Mouse (Mus musculus): ENCODE measurements around the gene Gmeb1. TPM values are rescaled to one million over a fixed set of nuclear protein-coding genes. Genes with fewer than 3 reads are reported as not detected.
A peak's percentile ranks its signal among the peaks of the same experiment; 100 is the strongest.
"Not testable (repeated sequence)": the region's sequence is repeated elsewhere in the genome, so short reads cannot be mapped to it uniquely, and the experiment has no call there.

Gmeb1 gene
- polyA plus RNA-seq, 1 experiment from 2014 or later = 46.3 TPM

DNA sequence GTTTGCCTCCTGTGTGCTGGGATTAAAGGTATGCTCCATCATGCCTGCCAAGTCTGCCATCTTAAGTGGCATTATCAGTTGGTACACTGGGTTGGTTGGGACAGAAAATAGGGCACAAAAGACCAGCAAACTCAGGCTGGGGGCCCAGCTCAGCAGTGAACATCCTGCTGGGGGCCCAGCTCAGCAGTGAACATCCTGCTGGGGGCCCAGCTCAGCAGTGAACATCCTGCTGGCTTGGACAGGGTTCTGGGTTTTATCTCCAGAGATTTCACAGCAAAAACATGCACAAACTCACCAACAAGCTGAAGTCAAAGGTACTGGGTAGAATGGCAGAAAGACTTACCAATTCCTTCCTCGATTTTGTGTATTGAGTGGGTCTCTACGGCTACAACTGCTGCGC, 15.8 kb downstream of the Gmeb1 start:
- WGBS = 95% methylated on average over 3 of the region's 3 CpGs
- H3K9ac ChIP-seq = no peak overlapping the region
- no peak overlapping the region for H3K4me3 ChIP-seq (replicated peaks)
- no peaks in the 10 kb centered on the region for H3K4me1 ChIP-seq
- no peak for ATAC-seq (ENCODE audit: low FRiP score)
- H3K27me3 ChIP-seq = no peaks in the 10 kb centered on the region
- no peak overlapping the region for H3K27ac ChIP-seq
- no peaks in the 10 kb centered on the region for H3K9me3 ChIP-seq
- H3K4me2 ChIP-seq = no peak overlapping the region
- peaks cover 89% of the 10 kb centered on the region for H3K36me3 ChIP-seq (replicated peaks)

DNA sequence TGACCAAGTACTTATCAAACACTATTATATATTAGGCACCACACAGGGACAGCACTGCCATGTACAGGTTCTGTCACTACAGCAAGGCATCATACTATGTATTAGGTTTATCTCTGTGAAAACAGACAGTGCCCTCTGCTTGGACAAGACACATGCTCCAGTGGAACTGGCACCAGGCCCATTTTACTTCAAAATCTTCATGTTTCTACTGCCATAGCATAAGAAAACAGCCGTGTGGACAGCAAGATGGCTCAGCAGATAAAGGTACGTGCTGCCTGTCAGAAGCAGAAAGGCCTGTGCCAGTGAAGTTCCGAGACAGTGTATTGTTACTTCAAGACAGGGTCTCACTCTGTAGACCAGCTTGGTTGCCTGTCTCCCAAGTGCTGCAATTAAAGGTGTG, 20.2 kb downstream of the Gmeb1 start:
- H3K4me3 ChIP-seq (replicated peaks) = no peak overlapping the region
- peaks cover 92% of the 10 kb centered on the region for H3K36me3 ChIP-seq (replicated peaks)
- no peaks in the 10 kb centered on the region for H3K4me1 ChIP-seq
- ATAC-seq (ENCODE audit: low FRiP score) = no peak
- H3K9me3 ChIP-seq = no peaks in the 10 kb centered on the region
- H3K9ac ChIP-seq = no peak overlapping the region
- H3K27ac ChIP-seq = no peak overlapping the region
- no peaks in the 10 kb centered on the region for H3K27me3 ChIP-seq
- no peak overlapping the region for H3K4me2 ChIP-seq
- 94% methylated on average over 3 of the region's 3 CpGs for WGBS

DNA sequence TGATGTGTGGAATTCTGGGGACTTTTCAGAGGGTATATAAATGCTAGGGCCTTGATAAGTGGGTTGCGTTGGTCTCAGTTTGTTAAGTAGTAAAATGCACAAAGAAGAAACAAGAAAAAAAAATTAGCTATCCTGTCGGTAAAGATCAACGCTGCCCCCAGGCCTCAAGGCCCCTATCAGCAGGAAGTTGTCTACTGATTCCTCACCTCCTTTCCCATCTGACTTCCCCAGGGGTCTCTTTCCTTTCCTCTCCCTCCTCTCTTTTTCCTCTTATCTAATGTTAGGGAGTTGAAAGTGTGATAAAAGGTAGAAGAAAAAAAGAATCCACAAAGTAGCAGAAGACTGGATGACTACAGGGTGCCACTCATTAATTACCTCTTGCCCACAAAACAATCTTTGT, 21.0 kb downstream of the Gmeb1 start:
- no peak for ATAC-seq (ENCODE audit: low FRiP score)
- H3K36me3 ChIP-seq (replicated peaks) = peaks cover 92% of the 10 kb centered on the region
- no peak overlapping the region for H3K4me3 ChIP-seq (replicated peaks)
- H3K9me3 ChIP-seq = no peaks in the 10 kb centered on the region
- H3K9ac ChIP-seq = no peak overlapping the region
- H3K4me1 ChIP-seq = no peaks in the 10 kb centered on the region
- WGBS = 91% methylated on average over 3 of the region's 3 CpGs
- H3K27me3 ChIP-seq = no peaks in the 10 kb centered on the region
- H3K27ac ChIP-seq = no peak overlapping the region
- no peak overlapping the region for H3K4me2 ChIP-seq

DNA sequence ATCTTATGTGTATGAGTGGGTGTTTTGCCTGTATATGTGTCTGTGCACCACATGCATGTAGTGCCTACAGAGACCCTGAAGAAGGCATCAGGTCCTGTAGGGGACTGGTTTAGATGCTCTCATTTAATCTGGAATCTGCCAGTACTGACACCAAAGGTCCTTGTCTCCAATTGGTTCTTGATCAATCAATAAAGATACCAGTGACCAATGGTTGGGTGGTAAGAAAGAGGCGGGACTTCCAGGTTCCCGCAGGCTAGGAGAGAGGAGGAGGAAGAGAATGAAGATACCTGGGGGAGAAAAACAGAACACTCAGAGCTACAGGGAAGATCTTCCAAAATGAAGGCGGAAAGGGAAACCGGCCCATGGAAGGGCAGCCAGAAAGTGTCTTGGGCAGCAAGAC, 23.0 kb downstream of the Gmeb1 start:
- H3K9me3 ChIP-seq = no peaks in the 10 kb centered on the region
- no peak overlapping the region for H3K27ac ChIP-seq
- H3K27me3 ChIP-seq = no peaks in the 10 kb centered on the region
- H3K4me2 ChIP-seq = no peak overlapping the region
- WGBS = 88% methylated on average over 4 of the region's 4 CpGs
- H3K9ac ChIP-seq = no peak overlapping the region
- no peak for ATAC-seq (ENCODE audit: low FRiP score)
- H3K36me3 ChIP-seq (replicated peaks) = peaks cover 94% of the 10 kb centered on the region
- H3K4me1 ChIP-seq = no peaks in the 10 kb centered on the region
- no peak overlapping the region for H3K4me3 ChIP-seq (replicated peaks)

DNA sequence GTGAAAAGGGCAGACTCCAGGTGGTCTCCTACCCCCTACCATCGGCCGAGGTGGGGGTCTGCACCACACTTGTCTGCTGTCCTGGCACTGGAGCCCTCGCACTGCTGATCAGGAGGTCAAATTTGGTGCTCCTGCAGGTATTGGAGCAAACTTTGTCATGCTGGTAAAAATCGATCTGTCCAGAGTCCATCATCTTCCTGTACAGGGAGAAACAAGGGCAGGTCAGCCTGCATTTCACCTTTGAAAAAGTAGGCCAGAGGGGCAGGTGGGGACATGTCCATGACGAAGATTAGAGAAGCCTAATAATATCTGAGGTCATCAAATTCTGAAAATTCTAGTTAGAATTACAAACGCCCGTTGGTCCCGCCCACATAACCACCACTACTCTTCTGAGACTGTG, 26.7 kb downstream of the Gmeb1 start:
- WGBS = 90% methylated on average over 8 of the region's 8 CpGs
- no peak overlapping the region for H3K9ac ChIP-seq
- no peaks in the 10 kb centered on the region for H3K27me3 ChIP-seq
- no peak overlapping the region for H3K4me2 ChIP-seq
- H3K4me3 ChIP-seq (replicated peaks) = no peak overlapping the region
- no peaks in the 10 kb centered on the region for H3K9me3 ChIP-seq
- no peak for ATAC-seq (ENCODE audit: low FRiP score)
- peaks cover 97% of the 10 kb centered on the region for H3K36me3 ChIP-seq (replicated peaks)
- no peaks in the 10 kb centered on the region for H3K4me1 ChIP-seq
- H3K27ac ChIP-seq = no peak overlapping the region

DNA sequence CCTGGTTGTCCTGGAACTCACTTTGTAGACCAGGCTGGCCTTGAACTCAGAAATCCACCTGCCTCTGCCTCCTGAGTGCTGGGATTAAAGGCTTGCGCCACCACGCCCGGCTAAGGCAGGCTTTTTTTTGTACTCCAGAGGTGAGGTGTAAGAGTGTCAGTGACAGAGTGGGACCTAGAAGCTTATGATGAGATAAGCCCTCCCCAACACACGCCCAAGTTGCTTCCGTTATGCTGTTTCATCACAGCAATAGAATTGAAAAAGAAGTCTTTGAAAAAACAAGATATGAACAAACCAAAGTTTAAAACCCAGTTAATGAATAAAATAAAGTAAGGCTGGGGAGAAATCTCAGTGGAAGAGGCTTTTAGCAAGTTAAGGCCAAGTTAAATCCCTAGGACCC, 31.0 kb downstream of the Gmeb1 start:
- H3K4me2 ChIP-seq = no peak overlapping the region
- H3K36me3 ChIP-seq (replicated peaks) = peaks cover 94% of the 10 kb centered on the region
- H3K9me3 ChIP-seq = no peaks in the 10 kb centered on the region
- H3K27me3 ChIP-seq = no peaks in the 10 kb centered on the region
- 98% methylated on average over 5 of the region's 5 CpGs for WGBS
- H3K4me1 ChIP-seq = no peaks in the 10 kb centered on the region
- no peak overlapping the region for H3K27ac ChIP-seq
- no peak overlapping the region for H3K9ac ChIP-seq
- no peak overlapping the region for H3K4me3 ChIP-seq (replicated peaks)
- no peak for ATAC-seq (ENCODE audit: low FRiP score)

DNA sequence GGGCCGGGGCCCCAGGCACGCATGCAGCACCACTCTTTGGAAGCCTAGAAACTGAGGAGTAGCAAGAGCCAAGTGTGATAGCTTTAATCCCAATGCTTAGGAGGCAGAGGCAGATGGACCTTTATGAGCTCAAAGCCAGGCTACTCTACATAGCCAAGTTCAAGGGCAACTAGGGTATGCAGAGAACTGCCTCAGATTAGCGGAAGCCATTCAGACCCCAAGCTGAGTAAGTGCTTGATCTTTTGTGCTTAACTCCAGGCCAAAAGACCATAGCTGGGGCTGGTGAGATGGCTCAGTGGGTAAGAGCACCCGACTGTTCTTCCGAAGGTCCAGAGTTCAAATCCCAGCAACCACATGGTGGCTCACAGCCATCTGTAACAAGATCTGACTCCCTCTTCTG, 39.4 kb downstream of the Gmeb1 start:
- not testable (repeated sequence) for H3K4me1 ChIP-seq; ATAC-seq (ENCODE audit: low FRiP score); H3K27me3 ChIP-seq; H3K4me2 ChIP-seq; H3K9me3 ChIP-seq; H3K4me3 ChIP-seq (replicated peaks); H3K9ac ChIP-seq; H3K27ac ChIP-seq
- H3K36me3 ChIP-seq (replicated peaks) = peaks cover 41% of the 10 kb centered on the region
- 91% methylated on average over 5 of the region's 5 CpGs for WGBS

DNA sequence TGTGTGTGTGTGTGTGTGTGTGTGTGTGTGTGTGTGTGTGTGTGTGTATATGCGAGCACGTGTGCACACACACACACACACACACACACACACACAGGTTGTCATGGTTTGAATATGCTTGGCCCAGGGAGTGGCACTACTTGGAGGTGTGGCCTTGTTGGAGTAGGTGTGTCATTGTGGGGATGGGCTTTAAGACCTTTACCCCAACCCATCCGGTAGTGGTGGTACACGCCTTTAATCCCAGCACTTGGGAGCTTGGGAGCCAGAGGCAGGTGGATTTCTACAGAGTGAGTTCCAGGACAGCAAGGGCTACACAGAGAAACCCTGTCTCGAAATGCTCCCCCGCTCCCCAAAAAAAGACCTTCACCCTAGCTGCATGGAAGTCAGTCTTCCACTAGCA, 43.0 kb downstream of the Gmeb1 start:
- H3K27ac ChIP-seq; H3K9ac ChIP-seq; H3K9me3 ChIP-seq; H3K27me3 ChIP-seq; ATAC-seq (ENCODE audit: low FRiP score); H3K36me3 ChIP-seq (replicated peaks); H3K4me3 ChIP-seq (replicated peaks); H3K4me2 ChIP-seq; H3K4me1 ChIP-seq: not testable (repeated sequence)
- 70% methylated on average over 4 of the region's 6 CpGs for WGBS

DNA sequence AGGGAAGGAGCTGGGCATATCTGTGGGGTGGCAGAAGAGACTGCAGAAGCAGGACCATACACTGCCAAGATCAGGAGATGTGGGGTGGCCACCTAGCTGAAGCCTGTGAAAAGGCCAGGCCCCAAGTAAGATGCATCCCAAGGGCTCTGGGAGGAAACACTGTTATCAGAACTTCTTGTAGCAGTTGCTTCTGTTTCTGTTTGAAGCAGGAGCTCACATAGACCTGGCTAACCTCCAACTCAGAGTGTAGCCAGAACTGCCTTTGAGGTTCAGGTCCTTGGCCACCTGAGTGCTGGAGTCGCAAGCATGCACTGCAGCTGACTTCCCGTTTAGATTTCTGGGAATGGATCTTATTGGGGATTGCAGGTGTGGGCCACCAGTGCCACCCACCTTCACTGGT, 43.6 kb downstream of the Gmeb1 start:
- 0 out of 2 replicates have a peak, but pooled peaks cover under 1% of the 10 kb centered on the region for H3K4me1 ChIP-seq
- H3K9me3 ChIP-seq = no peaks in the 10 kb centered on the region
- H3K4me2 ChIP-seq = no peak overlapping the region
- H3K27ac ChIP-seq = no peak overlapping the region
- H3K27me3 ChIP-seq = no peaks in the 10 kb centered on the region
- peaks cover 5% of the 10 kb centered on the region; the same call in 1 of the 2 replicates for H3K36me3 ChIP-seq (replicated peaks)
- H3K4me3 ChIP-seq (replicated peaks) = no peak overlapping the region
- no peak for ATAC-seq (ENCODE audit: low FRiP score)
- 92% methylated on average over 2 of the region's 2 CpGs for WGBS
- H3K9ac ChIP-seq = no peak overlapping the region

DNA sequence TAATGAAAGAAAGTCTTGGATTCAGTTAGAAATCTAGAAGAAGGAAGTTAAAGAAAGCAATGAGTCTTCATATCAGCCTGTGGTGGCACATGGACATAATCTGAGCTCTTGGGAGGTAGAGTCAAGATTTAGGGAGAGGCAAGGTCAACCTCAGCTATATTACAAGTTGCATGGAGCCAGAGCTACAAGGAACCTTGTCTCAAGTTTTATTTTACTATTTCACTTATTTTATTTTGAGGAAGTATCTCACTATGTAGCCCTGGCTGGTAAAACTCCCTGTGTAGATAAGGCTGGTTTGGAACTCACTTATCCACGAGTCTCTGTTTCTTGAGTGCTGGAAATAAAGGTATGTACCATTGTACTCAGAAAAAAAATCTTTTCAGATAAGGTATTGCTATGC, 44.8 kb downstream of the Gmeb1 start:
- no peak for ATAC-seq (ENCODE audit: low FRiP score)
- H3K36me3 ChIP-seq (replicated peaks) = 0 out of 2 replicates have a peak, but pooled peaks cover under 1% of the 10 kb centered on the region
- WGBS = 79% methylated on average over 1 of the region's 1 CpGs
- H3K9ac ChIP-seq = no peak overlapping the region
- H3K9me3 ChIP-seq = no peaks in the 10 kb centered on the region
- H3K4me3 ChIP-seq (replicated peaks) = no peak overlapping the region
- no peak overlapping the region for H3K27ac ChIP-seq
- peaks cover 6% of the 10 kb centered on the region; the same call in 1 of the 2 replicates for H3K4me1 ChIP-seq
- H3K4me2 ChIP-seq = no peak overlapping the region
- no peaks in the 10 kb centered on the region for H3K27me3 ChIP-seq

DNA sequence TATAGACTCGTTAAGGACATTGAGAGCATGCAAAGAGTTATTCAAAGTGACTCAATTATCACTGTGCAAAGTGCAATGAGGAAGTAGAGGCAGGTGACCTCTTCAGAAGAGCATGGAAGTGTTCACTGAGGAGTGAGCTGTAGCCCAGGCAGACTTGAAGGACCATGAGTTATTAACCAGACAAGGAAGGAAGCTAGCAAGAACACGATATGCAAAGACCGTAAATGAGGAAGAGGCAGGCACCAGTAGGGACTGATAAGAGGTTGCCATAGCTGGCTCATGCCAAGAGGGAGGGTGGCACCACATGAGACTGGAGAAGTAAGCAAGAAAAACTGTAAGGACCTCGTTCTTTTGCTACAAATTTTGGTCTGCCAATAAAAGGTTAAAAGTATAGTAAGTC, 46.6 kb downstream of the Gmeb1 start:
- Histone ChIP-seq H3K9ac (no peak overlapping the region), H3K4me2 (no peak overlapping the region), H3K36me3 (replicated peaks) (peaks cover 5% of the 10 kb centered on the region), H3K4me3 (replicated peaks) (no peak overlapping the region), H3K27me3 (no peaks in the 10 kb centered on the region), H3K4me1 (peaks cover 16% of the 10 kb centered on the region), H3K27ac (no peak overlapping the region), H3K9me3 (no peaks in the 10 kb centered on the region)
- no peak for ATAC-seq (ENCODE audit: low FRiP score)
- WGBS = 82% methylated on average over 4 of the region's 4 CpGs

DNA sequence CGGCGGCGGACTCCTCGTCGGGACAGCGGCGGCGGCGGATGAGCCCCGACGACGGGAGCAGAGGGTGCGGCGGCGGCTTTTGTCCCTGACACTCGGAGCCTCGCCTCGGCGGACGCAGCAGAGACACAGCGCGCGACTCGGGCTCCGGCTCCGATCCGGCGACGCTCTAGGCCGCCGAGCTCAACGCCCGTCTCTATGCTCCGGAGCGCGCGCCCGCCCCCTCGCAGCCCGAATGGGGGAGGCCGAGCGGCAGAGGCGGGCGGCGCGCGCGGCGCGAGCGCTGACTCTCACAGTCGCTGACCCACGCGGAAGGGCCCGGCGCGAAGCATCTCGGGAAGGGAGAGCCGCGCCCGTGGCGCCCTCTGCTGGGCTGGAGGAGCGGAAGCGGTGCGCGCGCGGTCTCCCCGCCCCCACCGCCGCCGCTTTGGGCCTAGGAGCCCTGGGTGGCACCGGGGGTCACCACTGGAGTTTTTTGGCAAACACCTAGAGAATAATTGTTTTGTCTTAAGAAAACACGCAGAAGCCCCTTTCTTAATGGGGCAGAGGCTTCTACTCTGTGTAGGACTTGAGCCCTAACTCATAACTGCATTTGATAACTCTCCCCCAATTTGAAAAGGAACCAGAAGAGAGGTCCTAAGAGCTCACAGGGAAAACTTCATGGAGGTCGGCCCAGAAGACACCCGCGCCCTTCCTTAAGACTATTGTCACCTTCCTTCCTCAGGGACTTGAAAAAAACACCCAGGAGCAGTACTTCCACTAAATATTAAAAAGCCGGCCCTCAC, 49.3 kb downstream of the Gmeb1 start, which contains the start of gene Ythdf2:
Ythdf2 (minus strand) TSS at position 351 of the 782 bp plus-strand sequence.
- Histone ChIP-seq H3K4me2 (peak within 1 kb of the TSS; percentile 81), H3K9ac (peak within 1 kb of the TSS; percentile 100), H3K27ac (peak within 1 kb of the TSS; percentile 94), H3K36me3 (replicated peaks) (peaks cover 24% of the 10 kb centered on the region), H3K4me1 (peaks cover 26% of the 10 kb centered on the region), H3K9me3 (no peaks in the 10 kb centered on the region), H3K27me3 (no peaks in the 10 kb centered on the region), H3K4me3 (replicated peaks) (peak within 1 kb of the TSS; percentile 100)
- peak; percentile 98 for ATAC-seq (ENCODE audit: low FRiP score)
- WGBS = under 1% methylated on average over 72 of the region's 78 CpGs

Measured in forebrain, embryonic 12.5 days (tissue).